Mouse (Mus musculus): ENCODE measurements around the gene Gm12166. TPM values are rescaled to one million over a fixed set of nuclear protein-coding genes. Genes with fewer than 3 reads are reported as not detected.

Gene Gm12166
- total RNA-seq (2023): 3.7 TPM

DNA sequence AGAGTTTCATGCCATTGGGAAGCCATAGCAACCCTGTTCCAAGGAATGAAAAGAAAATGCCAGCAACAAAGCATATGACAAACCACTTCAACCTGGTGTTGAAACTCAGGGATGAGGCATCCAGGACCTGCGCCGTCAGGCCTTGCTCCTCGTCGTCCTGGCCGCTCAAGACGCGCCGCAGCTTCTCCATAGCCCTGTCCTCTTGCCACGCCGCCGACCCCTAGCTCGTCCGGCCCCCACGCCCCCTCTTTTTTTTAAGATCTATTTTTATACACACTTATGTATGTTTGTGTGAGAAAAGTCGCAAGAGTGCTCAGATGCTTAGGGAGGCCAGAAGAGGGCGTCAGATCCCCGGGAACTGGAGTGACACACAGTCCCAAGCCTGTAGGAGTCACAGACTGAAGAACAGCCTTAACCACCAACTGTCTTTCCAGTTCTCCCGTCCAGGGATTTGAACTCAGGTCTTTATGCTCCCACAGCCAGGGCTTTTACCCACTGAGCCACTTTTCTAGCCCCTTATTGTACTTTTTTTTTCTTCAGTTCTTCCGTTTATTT lies at the start of gene Gm12166:
Gene Gm12166, minus strand, starts transcription at position 217 of the 555 bp plus-strand sequence.

DNA sequence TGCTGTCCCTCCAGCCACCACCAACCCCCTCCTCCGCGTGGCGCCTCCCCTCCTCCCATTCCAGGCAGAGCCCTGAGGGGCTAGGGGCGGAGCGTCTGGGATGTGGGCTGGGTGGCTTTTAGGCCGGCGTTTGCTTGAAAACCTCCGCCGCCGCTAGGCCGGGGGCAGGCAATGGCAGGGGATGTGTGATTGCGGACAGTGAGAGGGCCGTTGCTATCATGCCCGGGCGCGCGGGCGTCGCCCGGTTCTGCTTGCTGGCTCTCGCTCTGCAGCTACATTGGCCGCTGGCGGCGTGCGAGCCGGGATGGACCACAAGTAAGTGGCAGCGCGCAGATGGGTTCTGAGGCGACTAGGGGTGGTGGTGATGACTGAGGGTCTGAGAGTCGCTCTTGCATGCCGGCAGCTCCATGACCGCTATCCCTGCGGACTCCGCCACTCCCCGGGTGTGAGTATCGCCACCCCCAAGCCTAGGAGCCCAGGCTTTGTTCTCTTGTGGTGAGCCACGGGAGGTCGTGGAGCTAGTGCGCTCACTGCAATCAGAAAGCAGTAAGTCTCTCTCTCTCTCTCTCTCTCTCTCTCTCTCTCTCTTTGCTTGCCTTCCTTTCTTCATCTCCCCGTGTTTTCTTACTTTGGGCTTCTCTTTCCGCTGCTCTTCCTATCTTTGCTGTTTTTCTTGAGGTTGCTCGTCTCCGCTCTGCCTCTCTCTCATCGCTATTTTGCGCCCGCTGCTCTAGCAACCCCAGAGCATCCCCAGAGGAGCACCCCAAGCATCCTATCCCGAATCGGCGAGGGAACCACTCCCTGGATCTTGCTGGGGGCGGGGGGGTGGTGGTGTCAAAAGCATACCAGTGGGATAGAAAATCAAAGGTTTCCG lies 4.0 kb upstream of the Gm12166 start, which contains the start of gene Adam19:
Gene Adam19, plus strand, starts transcription at position 97 of the 874 bp plus-strand sequence.

Other genes with a start within 250 kb of the Gm12166 start
- 160 TPM for gene Clint1, start 200.3 kb downstream of the Gm12166 start, total RNA-seq (2023)
- 6.5 TPM for gene Lsm11, start 107.4 kb downstream of the Gm12166 start, total RNA-seq (2023)
- gene Thg1l, start 96.8 kb downstream of the Gm12166 start, total RNA-seq (2023): 7.7 TPM
- gene Sox30, start 72.0 kb downstream of the Gm12166 start, total RNA-seq (2023): not detected
- 119 TPM for gene Adam19, start 3.7 kb upstream of the Gm12166 start, total RNA-seq (2023)
- gene Nipal4, start 114.2 kb upstream of the Gm12166 start, total RNA-seq (2023): 0.18 TPM
- gene Fndc9, start 183.2 kb upstream of the Gm12166 start, total RNA-seq (2023): not detected